Mouse (Mus musculus): ENCODE measurements at regions not wholly inside any gene's neighbourhood (a gene's known extent, or its start where the extent isn't known, plus 50 kb on each side); places are given as distances from the start of the nearest gene placed in this dataset.
A peak's percentile ranks its signal among the peaks of the same experiment; 100 is the strongest.

- H3K4me3 ChIP-seq (replicated peaks) = no peak overlapping the region
- H3K9me3 ChIP-seq (ENCODE audit: control insufficient read depth, low read length) = peaks cover 9% of the 10 kb centered on the region
- H3K4me1 ChIP-seq (ENCODE audit: control insufficient read depth) = peaks cover 9% of the 10 kb centered on the region
- H3K36me3 ChIP-seq (ENCODE audit: control insufficient read depth) = no peaks in the 10 kb centered on the region
- TF ChIP-seq TAL1 (IDR thresholded peaks at IDR 0.05; ENCODE audit: low read length) (no peak), GATA1 (IDR thresholded peaks at IDR 0.05; ENCODE audit: low read length) (no peak)
- H3K27me3 ChIP-seq (ENCODE audit: control insufficient read depth) = no peaks in the 10 kb centered on the region
These were observed 1118.6 kb upstream of the Celf2 start for GRCm38 (mm10) chr2:8628007-8628406.

DNA sequence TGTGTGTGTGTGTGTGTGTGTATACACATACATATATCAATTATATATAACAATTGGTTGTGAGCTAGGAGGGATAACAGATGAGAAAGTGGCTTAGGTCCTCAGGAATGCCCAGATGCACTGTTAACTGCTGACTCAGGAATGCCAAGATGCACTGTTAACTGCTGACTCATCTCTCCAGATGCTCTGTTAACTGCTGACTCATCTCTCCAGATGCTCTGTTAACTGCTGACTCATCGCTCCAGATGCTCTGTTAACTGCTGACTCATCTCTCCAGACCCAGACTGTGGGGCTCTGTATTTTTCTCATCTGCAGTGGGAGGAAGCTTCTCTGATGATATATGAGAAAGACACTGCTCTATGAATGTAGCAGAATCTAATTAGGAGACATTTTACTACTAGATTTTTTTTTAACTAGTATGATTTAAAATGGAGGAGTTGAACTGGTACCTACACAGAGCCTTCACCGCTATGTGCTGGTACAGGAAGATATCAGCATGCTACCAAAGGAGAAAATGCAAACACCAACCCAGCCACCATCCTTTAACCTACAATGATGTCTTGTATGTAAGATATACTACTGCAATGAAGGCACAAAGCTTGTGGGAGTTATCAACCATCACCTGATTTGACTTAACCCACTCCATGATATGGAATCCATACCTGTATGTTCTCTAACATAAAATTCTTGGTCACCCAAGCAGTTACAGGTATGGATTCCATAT lies 1119.3 kb upstream of the Celf2 start:
- Histone ChIP-seq H3K4me1 (ENCODE audit: control insufficient read depth) (peaks cover 9% of the 10 kb centered on the region), H3K4me3 (replicated peaks) (no peak overlapping the region), H3K36me3 (ENCODE audit: control insufficient read depth) (no peaks in the 10 kb centered on the region), H3K9me3 (ENCODE audit: control insufficient read depth, low read length) (peaks cover 9% of the 10 kb centered on the region), H3K27me3 (ENCODE audit: control insufficient read depth) (no peaks in the 10 kb centered on the region)
- TF ChIP-seq TAL1 (IDR thresholded peaks at IDR 0.05; ENCODE audit: low read length) (peak; percentile 43; the same call in 1 of the 3 replicates), GATA1 (IDR thresholded peaks at IDR 0.05; ENCODE audit: low read length) (no peak)

GRCm38 (mm10) chr2:8638082-8638481 lies 1128.7 kb upstream of the Celf2 start:
- Histone ChIP-seq H3K9me3 (ENCODE audit: control insufficient read depth, low read length) (no peaks in the 10 kb centered on the region), H3K36me3 (ENCODE audit: control insufficient read depth) (no peaks in the 10 kb centered on the region), H3K27me3 (ENCODE audit: control insufficient read depth) (no peaks in the 10 kb centered on the region), H3K4me3 (replicated peaks) (no peak overlapping the region), H3K4me1 (ENCODE audit: control insufficient read depth) (no peaks in the 10 kb centered on the region)
- TF ChIP-seq TAL1 (IDR thresholded peaks at IDR 0.05; ENCODE audit: low read length) = no peak

DNA sequence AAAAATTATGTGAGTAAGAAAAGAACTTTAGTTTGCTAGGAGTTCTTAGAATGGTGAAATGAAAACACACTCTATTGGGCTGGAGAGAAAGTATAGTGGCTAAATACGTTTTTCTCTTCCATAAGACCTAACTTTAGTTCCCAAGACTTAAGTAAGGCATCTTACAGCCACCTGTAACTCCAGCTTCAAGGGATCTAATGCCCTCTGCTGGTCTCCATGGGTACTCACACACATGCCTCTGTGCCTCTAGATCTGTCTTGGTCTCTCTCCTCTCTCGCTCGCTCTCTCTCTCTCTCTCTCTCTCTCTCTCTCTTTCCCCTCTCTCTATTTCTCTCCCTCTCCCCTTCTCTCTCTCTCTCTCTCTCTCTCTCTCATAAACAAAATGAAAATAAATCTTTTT lies 1129.9 kb upstream of the Celf2 start:
- Histone ChIP-seq H3K36me3 (ENCODE audit: control insufficient read depth) (no peaks in the 10 kb centered on the region), H3K4me3 (replicated peaks) (no peak overlapping the region), H3K9me3 (ENCODE audit: control insufficient read depth, low read length) (no peaks in the 10 kb centered on the region), H3K27me3 (ENCODE audit: control insufficient read depth) (no peaks in the 10 kb centered on the region), H3K4me1 (ENCODE audit: control insufficient read depth) (no peaks in the 10 kb centered on the region)
- TF ChIP-seq GATA1 (IDR thresholded peaks at IDR 0.05; ENCODE audit: low read length) = no peak
- no peak for TF ChIP-seq TAL1 (IDR thresholded peaks at IDR 0.05; ENCODE audit: low read length)

DNA sequence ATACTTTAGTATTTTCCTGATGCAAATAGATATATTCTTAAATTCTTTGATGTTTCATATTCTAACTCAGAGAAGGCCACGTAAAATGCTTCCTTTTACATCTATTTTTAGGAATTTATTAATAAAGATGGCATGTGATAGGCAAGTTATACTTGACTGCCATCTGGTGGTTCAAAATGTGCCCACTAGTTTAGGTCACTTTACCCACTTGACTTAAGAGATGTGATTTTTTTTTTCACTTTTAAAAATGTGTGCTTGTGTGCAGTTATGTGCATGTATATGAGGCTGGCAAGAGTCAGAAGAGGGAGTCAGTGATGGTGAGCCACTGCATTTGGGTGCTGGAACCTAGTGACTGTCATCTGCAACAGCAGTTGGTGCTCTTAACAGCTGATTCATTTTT lies 1136.1 kb upstream of the Celf2 start:
- Histone ChIP-seq H3K4me1 (ENCODE audit: control insufficient read depth) (no peaks in the 10 kb centered on the region), H3K36me3 (ENCODE audit: control insufficient read depth) (no peaks in the 10 kb centered on the region), H3K27me3 (ENCODE audit: control insufficient read depth) (no peaks in the 10 kb centered on the region), H3K4me3 (replicated peaks) (no peak overlapping the region), H3K9me3 (ENCODE audit: control insufficient read depth, low read length) (no peaks in the 10 kb centered on the region)
- TF ChIP-seq TAL1 (IDR thresholded peaks at IDR 0.05; ENCODE audit: low read length) = no peak

- TF ChIP-seq GATA1 (IDR thresholded peaks at IDR 0.05; ENCODE audit: low read length) (no peak), TAL1 (IDR thresholded peaks at IDR 0.05; ENCODE audit: low read length) (no peak)
- Histone ChIP-seq H3K4me3 (replicated peaks) (no peak overlapping the region), H3K27me3 (ENCODE audit: control insufficient read depth) (no peaks in the 10 kb centered on the region), H3K9me3 (ENCODE audit: control insufficient read depth, low read length) (no peaks in the 10 kb centered on the region), H3K36me3 (ENCODE audit: control insufficient read depth) (no peaks in the 10 kb centered on the region), H3K4me1 (ENCODE audit: control insufficient read depth) (no peaks in the 10 kb centered on the region)
These were observed 1151.2 kb upstream of the Celf2 start for GRCm38 (mm10) chr2:8660544-8660943.

- H3K36me3 ChIP-seq (ENCODE audit: control insufficient read depth) = no peaks in the 10 kb centered on the region
- H3K4me3 ChIP-seq (replicated peaks) = no peak overlapping the region
- no peaks in the 10 kb centered on the region for H3K9me3 ChIP-seq (ENCODE audit: control insufficient read depth, low read length)
- TF ChIP-seq GATA1 (IDR thresholded peaks at IDR 0.05; ENCODE audit: low read length) (no peak), TAL1 (IDR thresholded peaks at IDR 0.05; ENCODE audit: low read length) (no peak)
- no peaks in the 10 kb centered on the region for H3K27me3 ChIP-seq (ENCODE audit: control insufficient read depth)
- no peaks in the 10 kb centered on the region for H3K4me1 ChIP-seq (ENCODE audit: control insufficient read depth)
These were observed 1164.5 kb upstream of the Celf2 start for GRCm38 (mm10) chr2:8673751-8674378.

- H3K9me3 ChIP-seq (ENCODE audit: control insufficient read depth, low read length) = no peaks in the 10 kb centered on the region
- no peaks in the 10 kb centered on the region for H3K27me3 ChIP-seq (ENCODE audit: control insufficient read depth)
- no peak overlapping the region for H3K4me3 ChIP-seq (replicated peaks)
- no peaks in the 10 kb centered on the region for H3K36me3 ChIP-seq (ENCODE audit: control insufficient read depth)
- H3K4me1 ChIP-seq (ENCODE audit: control insufficient read depth) = no peaks in the 10 kb centered on the region
- no peak for TF ChIP-seq TAL1 (IDR thresholded peaks at IDR 0.05; ENCODE audit: low read length)
- TF ChIP-seq GATA1 (IDR thresholded peaks at IDR 0.05; ENCODE audit: low read length) = no peak
These were observed 1166.2 kb upstream of the Celf2 start for GRCm38 (mm10) chr2:8675537-8675936.

DNA sequence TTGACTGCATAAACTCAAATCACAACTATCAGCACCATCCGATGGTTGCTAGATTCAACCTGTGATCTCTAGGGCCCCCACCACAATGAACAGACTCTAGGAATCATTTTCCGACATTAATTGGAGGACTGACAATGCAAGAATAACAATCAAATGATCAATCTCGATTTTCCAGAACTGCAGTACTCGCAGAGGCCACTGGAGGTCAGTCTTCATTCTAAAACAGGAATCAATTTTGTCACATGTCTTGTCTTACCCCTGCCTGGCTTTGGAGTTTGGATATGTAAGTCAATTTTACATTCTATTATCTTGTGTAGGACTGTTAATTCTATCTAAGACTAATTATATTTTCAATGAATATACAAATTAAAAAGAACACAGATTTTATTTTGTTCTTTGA lies 1167.2 kb upstream of the Celf2 start:
- TF ChIP-seq GATA1 (IDR thresholded peaks at IDR 0.05; ENCODE audit: low read length) (no peak), TAL1 (IDR thresholded peaks at IDR 0.05; ENCODE audit: low read length) (no peak)
- no peak overlapping the region for H3K4me3 ChIP-seq (replicated peaks)

More for the DNA sequence above, 1167.2 kb upstream of the Celf2 start:
- Histone ChIP-seq H3K4me1 (ENCODE audit: control insufficient read depth) (no peaks in the 10 kb centered on the region), H3K36me3 (ENCODE audit: control insufficient read depth) (no peaks in the 10 kb centered on the region), H3K9me3 (ENCODE audit: control insufficient read depth, low read length) (no peaks in the 10 kb centered on the region), H3K27me3 (ENCODE audit: control insufficient read depth) (no peaks in the 10 kb centered on the region)
